Mouse (Mus musculus) gonadal fat pad, adult 2 months (tissue): ENCODE measurements at regions not wholly inside any gene's neighbourhood (a gene's known extent, or its start where the extent isn't known, plus 50 kb on each side); places are given as distances from the start of the nearest gene placed in this dataset.

Experiments used
- DNase-seq: peaks from one replicate; pipeline ENCODE4 v3.0.0-alpha.2; 2012; ENCODE audit warnings: low read depth

GRCm38 (mm10) chr13:28898900-28899299, 54.6 kb downstream of the Sox4 start:
- no peak for DNase-seq

GRCm38 (mm10) chr13:28892896-28893295, 60.6 kb downstream of the Sox4 start:
- DNase-seq, result no peak

- DNase-seq, result no peak
These were observed 66.4 kb downstream of the Sox4 start for GRCm38 (mm10) chr13:28887098-28887497.

- no peak for DNase-seq
These were observed 66.8 kb downstream of the Sox4 start for GRCm38 (mm10) chr13:28886691-28887090.

- no peak for DNase-seq
These were observed 68.2 kb downstream of the Sox4 start for GRCm38 (mm10) chr13:28885083-28886037.

- DNase-seq, result no peak
These were observed 69.2 kb downstream of the Sox4 start for GRCm38 (mm10) chr13:28884191-28884820.

GRCm38 (mm10) chr13:28883398-28883797, 70.1 kb downstream of the Sox4 start:
- no peak for DNase-seq

- DNase-seq, result no peak
These were observed 72.6 kb downstream of the Sox4 start for GRCm38 (mm10) chr13:28880888-28881287.

- no peak for DNase-seq
These were observed 74.8 kb downstream of the Sox4 start for GRCm38 (mm10) chr13:28878692-28879091.

- no peak for DNase-seq
These were observed 76.7 kb downstream of the Sox4 start for GRCm38 (mm10) chr13:28876771-28877170.

- no peak for DNase-seq
These were observed 82.8 kb downstream of the Sox4 start for GRCm38 (mm10) chr13:28870681-28871080.

GRCm38 (mm10) chr13:28867210-28867609, 86.3 kb downstream of the Sox4 start:
- peak; percentile 63 for DNase-seq

GRCm38 (mm10) chr13:28866686-28867085, 86.8 kb downstream of the Sox4 start:
- DNase-seq, result no peak

- no peak for DNase-seq
These were observed 92.9 kb downstream of the Sox4 start for GRCm38 (mm10) chr13:28860601-28861000.

- DNase-seq, result no peak
These were observed 93.6 kb downstream of the Sox4 start for GRCm38 (mm10) chr13:28859829-28860427.

GRCm38 (mm10) chr13:28858001-28858400, 95.5 kb downstream of the Sox4 start:
- no peak for DNase-seq

GRCm38 (mm10) chr13:28857201-28857600, 96.3 kb downstream of the Sox4 start:
- no peak for DNase-seq

- DNase-seq, result no peak
These were observed 97.0 kb downstream of the Sox4 start for GRCm38 (mm10) chr13:28856472-28856871.

GRCm38 (mm10) chr13:28854247-28854646, 99.3 kb downstream of the Sox4 start:
- no peak for DNase-seq

GRCm38 (mm10) chr13:28848305-28848704, 105.2 kb downstream of the Sox4 start:
- no peak for DNase-seq

GRCm38 (mm10) chr13:28847478-28847877, 106.0 kb downstream of the Sox4 start:
- DNase-seq, result no peak

GRCm38 (mm10) chr13:28844495-28844894, 109.0 kb downstream of the Sox4 start:
- DNase-seq, result no peak

GRCm38 (mm10) chr13:28842811-28843210, 110.7 kb downstream of the Sox4 start:
- no peak for DNase-seq
